Mouse (Mus musculus): ENCODE results near the gene Tnxb.
"Not testable (repeated sequence)": the region's sequence is repeated elsewhere in the genome, so short reads cannot be mapped to it uniquely, and the experiment has no call there.

The Tnxb gene

DNA sequence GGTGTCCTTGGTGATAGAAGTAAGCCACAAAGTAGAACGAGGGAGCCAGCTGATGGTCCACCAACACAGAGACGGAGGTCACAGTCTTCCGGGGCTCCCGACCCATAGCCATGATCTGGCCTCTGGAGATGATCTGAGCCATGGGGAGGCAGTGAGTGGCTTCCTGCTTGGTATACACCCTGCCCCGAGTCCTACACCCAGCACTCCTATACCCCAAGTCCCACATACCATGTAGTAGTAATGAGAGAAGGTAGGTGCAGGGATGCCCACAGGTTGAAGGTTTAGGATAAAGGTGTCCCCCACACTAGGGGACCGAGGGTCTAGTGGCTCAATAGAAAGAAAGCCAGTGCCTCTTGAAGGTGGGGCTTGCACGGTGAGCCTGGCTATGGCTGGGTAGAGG, 69.4 kb downstream of the Tnxb start:
- not testable (repeated sequence) for DNase-seq (ENCODE audit: low read depth)

DNA sequence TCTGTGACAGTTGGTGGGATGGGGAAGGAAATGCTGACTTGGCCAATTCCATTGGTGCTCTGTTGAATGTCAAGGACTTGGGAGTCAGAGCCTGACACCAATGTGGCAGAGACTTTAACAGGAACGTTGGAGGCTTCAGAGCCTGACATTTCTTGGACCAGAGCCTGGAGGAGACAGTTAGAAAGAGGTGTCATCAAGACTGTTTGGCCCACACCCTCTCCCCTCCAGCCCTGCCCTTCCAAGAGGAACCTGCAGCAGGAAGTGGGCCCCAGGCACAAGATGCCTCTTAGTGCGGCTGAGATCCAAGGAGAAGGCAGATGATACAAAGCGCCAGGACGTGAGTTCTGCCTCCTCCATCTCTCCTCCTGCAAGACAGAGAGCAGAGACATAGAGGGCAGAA, 69.9 kb downstream of the Tnxb start:
- DNase-seq (ENCODE audit: low read depth), result no peak

- no peak for DNase-seq (ENCODE audit: low read depth)
Observed at GRCm38 (mm10) chr17:34743719-34744118, 73.4 kb downstream of the Tnxb start, which contains the start of gene C4b. C4b (minus strand) TSS chr17:34743882.

DNA sequence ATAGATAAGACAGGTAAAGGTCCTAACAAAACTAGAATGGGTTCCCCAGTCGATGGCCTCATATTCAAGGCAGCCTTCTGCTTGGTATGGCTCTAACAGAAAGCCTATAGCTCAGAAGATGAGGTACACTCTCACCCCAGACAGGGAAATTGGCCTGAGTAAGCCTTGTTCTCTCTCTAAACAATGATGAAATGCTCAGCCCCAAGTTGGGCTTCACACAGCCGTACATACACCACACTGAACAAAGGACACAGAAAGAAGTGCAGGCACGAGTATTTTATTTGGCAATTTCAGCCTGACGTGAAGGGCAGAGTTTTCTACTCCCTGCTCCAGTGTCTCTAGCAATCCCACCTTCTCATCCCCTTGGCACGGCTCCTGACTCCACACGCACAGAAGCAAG, 73.9 kb downstream of the Tnxb start:
- DNase-seq (ENCODE audit: low read depth), result no peak

DNA sequence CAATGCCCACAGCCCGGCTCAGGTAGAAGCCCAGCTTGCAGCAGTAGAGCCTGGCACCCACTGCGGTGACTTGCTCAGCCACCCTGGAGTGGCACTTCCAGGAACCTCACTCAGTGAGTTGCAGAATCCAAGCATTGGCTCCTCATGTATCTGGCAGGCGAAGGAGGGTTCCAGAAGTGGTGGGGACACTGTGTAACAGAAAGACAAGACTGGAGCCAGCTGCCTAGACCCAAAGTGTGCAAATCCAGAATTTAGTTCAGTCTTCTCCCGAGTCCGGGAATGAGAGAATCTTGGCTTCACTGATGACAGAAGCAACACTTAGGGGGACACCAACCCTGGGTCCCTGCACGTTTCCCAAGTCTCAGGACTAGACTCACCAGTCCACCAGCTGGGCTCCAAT, 74.3 kb downstream of the Tnxb start:
- not testable (repeated sequence) for DNase-seq (ENCODE audit: low read depth)

DNA sequence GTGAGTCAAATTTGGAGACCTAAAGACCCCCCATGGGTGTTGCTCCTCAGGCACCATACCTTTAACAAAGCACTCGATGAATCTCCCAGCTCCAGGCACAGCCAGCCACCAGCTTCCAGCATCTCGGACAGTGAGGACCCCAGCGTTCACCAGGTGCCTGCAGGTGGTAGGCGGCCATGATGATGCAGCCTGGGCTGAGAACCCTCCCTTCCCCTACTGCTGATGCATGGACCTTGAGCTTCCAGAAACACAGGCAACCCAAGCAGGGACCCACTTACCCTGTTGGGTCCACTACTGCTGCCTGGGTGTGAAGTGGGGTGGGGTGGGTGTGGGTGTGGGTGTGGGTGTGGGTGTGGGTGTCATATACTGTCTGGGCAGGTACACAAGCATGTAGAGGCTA, 74.8 kb downstream of the Tnxb start:
- not testable (repeated sequence) for DNase-seq (ENCODE audit: low read depth)

DNA sequence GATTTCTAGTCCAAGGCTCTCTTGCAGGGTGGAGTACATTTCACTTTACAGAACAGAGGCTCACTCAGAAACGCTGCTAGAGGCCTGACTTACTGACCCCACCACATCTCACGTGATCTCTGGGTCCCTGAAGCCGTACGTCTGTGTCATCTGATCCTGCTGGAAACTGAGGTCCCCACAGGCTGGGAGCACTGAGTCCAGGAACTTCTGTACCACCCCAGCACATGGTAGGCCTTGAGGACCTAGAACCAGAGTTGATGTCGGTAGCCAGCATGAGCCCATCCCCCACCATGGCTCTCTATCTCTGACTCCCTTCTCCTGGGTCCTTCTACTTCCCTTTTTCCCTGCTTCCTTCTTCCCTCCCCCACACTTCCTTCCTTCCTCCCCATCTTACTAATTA, 76.2 kb downstream of the Tnxb start:
- no peak for DNase-seq (ENCODE audit: low read depth)

GRCm38 (mm10) chr17:34761471-34761870, 91.1 kb downstream of the Tnxb start:
- DNase-seq (ENCODE audit: low read depth), result no peak

Measured in naive thymus-derived CD4-positive, alpha-beta T cell, adult 2 months (primary cell).